Mouse (Mus musculus): Measurements from ENCODE around the gene Fam171a1.
"Not testable (repeated sequence)": the region's sequence is repeated elsewhere in the genome, so short reads cannot be mapped to it uniquely, and the experiment has no call there.

The Fam171a1 gene

GRCm38 (mm10) chr2:3174890-3175289, 60.9 kb downstream of the Fam171a1 start:
- no peak for DNase-seq

DNA sequence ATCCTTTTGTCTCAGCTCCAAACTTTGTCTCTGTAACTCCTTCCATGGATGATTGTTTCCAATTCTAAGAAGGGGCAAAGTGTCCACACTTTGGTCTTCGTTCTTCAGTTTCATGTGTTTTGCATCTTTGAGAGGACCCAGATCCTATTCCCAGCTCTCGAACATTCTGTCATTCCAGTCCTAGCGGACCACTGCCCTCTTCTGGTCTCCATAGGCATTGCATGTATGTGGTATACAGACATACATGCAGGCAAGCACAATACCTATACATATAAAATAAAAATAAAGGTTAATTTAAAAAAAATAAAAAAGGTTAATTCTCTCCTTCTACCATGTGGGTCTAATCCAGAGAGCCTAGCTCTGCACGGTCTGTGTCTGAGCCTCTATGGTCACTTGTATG, 62.0 kb downstream of the Fam171a1 start:
- not testable (repeated sequence) for DNase-seq

DNA sequence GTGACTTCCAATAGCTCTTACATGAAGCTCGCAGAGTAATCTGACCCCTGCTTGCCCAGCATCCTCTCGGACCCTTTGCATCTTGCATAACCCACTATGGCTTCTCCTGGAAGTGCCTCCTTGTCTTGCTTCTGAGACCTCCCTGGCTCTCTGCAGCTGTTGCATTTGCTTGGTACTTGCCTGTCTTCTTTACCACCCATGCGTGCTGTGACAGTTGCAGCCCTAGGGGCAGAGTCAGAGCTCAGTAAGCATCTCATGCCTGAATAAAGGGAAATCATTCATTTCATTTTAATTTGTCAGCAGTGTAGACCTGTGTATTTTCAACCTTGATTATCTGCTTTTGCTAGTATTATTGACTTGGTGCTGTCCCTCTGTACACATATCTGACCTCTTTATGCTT, 62.7 kb downstream of the Fam171a1 start:
- peak; percentile 82 for DNase-seq

GRCm38 (mm10) chr2:3180550-3180949, 66.5 kb downstream of the Fam171a1 start:
- DNase-seq, result no peak

GRCm38 (mm10) chr2:3183656-3184055, 69.6 kb downstream of the Fam171a1 start:
- DNase-seq, result peak; percentile 49

GRCm38 (mm10) chr2:3185335-3185734, 71.3 kb downstream of the Fam171a1 start:
- no peak for DNase-seq

- no peak for DNase-seq
Measured at GRCm38 (mm10) chr2:3188745-3189475, 74.9 kb downstream of the Fam171a1 start.

- DNase-seq, result no peak
Measured at GRCm38 (mm10) chr2:3191149-3191548, 77.1 kb downstream of the Fam171a1 start.

DNA sequence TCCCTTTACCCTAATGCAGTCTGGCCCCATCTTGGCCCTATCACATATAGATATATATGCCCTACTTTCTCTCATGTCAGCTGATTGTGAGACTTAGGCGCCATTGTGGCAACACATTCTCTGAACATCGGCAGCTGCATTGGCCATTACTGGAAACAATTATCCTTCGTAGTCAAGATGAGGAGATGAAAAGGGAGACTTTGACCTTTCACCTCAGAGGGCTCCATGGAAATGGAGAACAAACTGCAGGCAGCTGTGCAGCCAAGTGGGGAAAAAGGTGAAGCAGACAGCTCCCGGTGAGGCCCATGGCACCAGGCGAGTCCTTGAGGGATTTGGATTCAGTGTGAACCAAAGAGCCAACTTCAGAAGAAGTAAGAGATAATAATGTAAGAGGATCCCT, 81.5 kb downstream of the Fam171a1 start:
- DNase-seq, result no peak

DNA sequence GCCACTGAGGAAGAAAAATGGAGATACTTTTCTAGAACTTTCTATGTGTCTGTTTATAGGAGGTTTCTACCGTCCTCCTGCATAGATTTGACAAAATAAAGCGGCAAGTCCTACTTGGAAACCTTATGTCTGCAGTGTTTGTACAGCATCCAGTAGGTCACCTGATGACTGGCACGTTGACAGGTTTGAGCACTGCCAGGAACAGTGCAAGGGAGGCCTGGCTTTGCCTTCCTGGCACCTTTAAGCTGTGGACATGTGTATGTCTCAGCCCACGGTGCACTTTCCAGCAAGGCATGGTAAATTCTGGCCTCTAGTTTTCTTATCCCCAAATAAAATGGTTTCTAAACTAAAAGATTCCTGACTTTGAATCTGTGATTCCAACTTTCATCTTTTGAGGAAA, 86.4 kb downstream of the Fam171a1 start:
- no peak for DNase-seq

GRCm38 (mm10) chr2:3206975-3207642, 93.1 kb downstream of the Fam171a1 start:
- DNase-seq, result peak; percentile 36

DNA sequence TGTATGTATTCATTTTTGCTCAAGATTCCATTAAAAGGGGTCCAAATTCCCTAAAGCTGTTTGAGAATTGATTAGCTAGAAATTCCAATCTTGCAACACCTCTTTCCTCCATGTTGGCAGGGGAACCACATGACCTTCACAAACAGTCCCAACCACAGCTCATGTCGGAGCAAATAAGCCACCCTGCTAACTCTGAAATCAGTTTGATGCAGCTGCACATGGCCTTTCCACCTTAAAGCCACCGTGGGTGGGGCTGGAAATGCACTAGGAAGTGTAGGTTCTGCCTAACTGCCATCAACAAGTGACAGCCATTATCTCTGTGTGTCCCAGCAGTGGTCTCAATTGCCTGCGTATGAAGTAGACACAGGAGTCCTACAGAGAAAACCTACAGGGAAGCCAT, 101.5 kb downstream of the Fam171a1 start:
- no peak for DNase-seq

GRCm38 (mm10) chr2:3216617-3217016, 102.6 kb downstream of the Fam171a1 start:
- no peak for DNase-seq

GRCm38 (mm10) chr2:3217577-3217976, 103.6 kb downstream of the Fam171a1 start:
- DNase-seq, result not testable (repeated sequence)

- no peak for DNase-seq
Measured at GRCm38 (mm10) chr2:3218225-3218624, 104.2 kb downstream of the Fam171a1 start.

DNA sequence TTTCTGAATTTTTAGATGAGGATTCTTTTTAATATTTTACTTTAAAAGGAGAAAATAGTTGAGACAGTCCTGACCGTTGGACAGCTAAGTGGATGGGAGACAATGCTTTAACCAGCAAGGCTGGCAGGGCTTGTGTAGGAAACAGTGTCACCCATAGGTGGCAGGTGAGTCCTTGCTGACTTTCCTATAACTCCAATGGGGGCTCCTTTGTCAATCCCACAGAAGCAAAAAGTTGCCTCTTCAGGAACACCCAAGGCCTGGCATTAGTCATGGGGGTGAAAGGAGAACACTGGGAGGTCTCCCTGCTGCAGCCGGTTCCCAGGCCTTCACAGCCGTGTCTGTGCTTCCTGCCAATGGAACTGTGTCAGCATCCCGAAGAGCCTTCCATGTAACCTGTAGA, 114.5 kb downstream of the Fam171a1 start:
- peak; percentile 31 for DNase-seq

- peak; percentile 69 for DNase-seq
Measured at GRCm38 (mm10) chr2:3229060-3229459, 115.0 kb downstream of the Fam171a1 start.

- DNase-seq, result no peak
Measured at GRCm38 (mm10) chr2:3239255-3239654, 125.2 kb downstream of the Fam171a1 start.

DNA sequence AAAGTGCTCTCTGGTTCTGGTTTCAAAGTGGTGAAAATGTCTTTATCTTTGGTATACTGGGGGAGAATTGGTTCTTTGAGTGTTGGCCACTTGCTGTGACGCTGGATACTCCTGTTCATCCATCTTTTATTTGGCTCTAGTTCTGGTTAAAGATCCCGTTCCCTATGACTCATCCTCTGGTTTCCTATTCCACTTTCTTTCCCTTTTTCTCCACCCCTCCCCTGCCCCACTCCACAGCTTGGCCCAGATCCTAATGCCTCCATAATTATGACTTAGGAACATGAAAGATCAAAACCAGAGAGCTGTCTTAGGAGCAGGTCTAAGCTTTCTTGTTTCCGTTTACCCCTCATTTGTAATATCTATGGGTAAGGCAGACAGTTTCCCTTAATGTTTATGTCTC, 130.2 kb downstream of the Fam171a1 start:
- no peak for DNase-seq

DNA sequence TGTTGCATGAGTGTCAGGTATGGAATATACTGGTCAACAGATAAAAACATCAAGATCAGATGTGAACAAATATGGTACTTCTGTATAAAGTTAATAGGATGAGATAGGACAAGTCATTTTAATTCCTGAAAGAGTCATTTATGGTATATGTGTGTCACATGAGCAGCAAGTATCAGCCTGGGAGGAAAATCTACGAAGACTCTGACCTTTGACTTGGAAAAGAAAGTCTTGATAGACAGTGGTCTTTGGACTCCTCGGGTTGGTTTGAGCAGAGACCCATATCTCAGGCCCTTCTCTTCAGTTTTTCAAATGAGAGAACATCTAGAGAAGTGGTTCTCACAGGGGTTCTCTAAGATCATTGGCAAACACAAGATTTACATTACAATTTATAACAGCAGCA, 137.3 kb downstream of the Fam171a1 start:
- no peak for DNase-seq

- no peak for DNase-seq
Measured at GRCm38 (mm10) chr2:3266466-3266865, 152.4 kb downstream of the Fam171a1 start.

DNA sequence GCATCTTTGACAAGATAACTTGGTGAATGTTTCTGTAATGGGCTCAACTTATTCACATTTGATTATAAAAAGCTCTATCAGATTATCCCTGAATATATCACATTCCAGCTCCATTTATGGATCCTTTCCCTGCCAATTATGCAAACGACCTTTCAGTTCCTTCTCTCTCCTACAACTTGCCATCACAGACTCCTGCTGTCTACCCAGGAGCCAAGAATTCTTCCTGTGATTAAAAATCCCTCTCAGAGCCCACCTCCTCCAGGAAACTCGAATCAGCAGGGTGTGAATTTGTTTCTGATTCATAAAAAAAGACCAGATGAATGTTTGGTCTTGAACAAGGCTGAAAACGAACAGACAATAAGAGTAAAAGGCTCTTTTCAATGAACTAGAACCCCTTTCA, 153.9 kb downstream of the Fam171a1 start:
- no peak for DNase-seq

- DNase-seq, result no peak
Measured at GRCm38 (mm10) chr2:3273349-3273748, 159.3 kb downstream of the Fam171a1 start.

DNA sequence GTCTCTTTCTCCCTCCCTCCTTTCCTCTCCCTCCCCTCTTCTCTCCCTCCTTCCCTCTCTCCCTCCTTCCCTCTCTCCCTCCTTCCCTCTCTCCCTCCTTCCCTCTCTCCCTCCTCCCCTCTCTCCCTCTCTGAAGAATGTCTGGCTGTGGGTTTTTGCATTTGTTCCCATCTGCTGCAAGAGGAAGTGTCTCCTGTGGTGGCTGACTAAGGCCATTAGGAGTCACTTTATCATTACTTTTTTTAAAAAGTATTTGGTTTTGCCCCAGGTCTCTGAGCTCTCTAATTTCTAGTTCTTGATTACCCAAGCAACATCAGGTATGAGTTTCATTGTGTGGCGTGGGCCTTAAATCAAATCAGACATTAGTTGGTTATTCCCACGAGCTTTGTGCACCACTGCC, 162.1 kb downstream of the Fam171a1 start:
- no peak for DNase-seq
